Mouse (Mus musculus) erythroblast, embryonic 14.5 days (primary cell): ENCODE data around the gene Dis3.

Experiments
- GATA1 ChIP-seq: IDR thresholded peaks from 2 replicates; pipeline ENCODE4 v1.6.1; 2012; ENCODE audit warnings: low read length, inconsistent platforms, mixed read lengths
- TAL1 ChIP-seq: IDR thresholded peaks from 3 replicates; pipeline ENCODE4 v1.6.1; 2012; ENCODE audit warnings: low read length, inconsistent platforms, mixed read lengths

DNA sequence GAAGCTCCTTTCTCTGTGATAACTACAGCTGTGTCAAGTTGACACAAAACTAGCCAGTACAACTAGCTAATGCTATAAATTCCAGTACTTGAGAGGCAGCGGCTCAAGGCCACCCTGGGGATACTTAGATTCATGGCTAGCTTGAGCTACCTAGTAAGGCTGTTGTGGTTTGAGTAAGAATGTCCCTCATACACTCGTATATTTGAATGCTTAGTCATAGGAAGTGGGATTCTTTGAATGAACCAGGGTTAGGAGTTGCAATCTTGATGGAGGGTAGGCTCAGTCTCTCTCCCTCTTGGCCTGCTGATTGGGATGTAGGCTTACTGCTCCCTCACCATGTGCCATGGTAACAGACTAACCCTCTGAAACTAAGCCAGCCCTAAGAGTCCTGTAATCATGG lies 36.5 kb downstream of the Dis3 start:
- TF ChIP-seq GATA1 (no peak), TAL1 (no peak)
